Mouse (Mus musculus): ENCODE measurements around the gene Hsd17b14. TPM values are rescaled to one million over a fixed set of nuclear protein-coding genes. Genes with fewer than 3 reads are reported as not detected.
A peak's percentile ranks its signal among the peaks of the same experiment; 100 is the strongest.

The Hsd17b14 gene
- polyA plus RNA-seq, 1 experiment from 2014 or later = 0.66 TPM

DNA sequence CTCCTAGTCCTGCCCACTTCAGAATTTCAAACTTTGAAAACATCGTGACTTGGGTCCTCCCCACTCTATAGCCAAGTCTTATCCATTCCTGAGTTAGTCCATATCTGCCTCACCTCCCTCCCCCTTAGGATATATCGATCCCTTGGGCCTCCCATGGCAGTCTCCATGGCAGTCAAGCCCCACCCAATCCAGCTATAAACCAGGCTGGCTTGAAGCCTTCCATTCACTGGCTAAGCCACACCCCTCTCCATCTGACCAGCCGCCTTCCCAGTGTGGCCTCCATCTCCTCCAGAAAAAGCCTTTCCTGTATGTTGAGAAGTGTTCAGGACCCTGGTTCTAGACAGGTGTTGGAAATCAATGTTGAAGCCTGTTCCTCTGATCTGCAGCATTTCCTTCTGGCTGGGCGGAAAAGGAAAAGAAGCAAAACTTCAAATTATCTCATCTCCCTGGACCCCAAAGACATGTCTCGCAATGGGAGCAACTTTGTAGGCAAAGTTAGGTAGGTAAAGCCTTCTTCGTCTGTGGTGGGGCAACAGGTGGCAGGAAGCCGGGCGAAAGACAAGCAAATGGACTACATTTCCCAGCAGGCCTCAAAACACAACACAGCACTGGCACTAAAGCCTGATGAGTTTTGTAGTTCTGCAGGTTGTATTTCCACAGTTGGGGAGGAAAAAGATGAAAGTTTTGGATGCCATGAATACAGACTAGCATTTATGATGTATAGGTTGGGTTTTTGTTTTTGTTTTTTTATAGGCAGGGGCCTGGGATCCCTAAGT lies 35.2 kb upstream of the Hsd17b14 start:
- ATAC-seq (replicated peaks; ENCODE audit: extremely low read depth, insufficient read depth, low FRiP score) = no peak
- 75% methylated on average over 8 of the region's 8 CpGs for WGBS
- no peak overlapping the region for H3K27ac ChIP-seq (ENCODE audit: low read length)

DNA sequence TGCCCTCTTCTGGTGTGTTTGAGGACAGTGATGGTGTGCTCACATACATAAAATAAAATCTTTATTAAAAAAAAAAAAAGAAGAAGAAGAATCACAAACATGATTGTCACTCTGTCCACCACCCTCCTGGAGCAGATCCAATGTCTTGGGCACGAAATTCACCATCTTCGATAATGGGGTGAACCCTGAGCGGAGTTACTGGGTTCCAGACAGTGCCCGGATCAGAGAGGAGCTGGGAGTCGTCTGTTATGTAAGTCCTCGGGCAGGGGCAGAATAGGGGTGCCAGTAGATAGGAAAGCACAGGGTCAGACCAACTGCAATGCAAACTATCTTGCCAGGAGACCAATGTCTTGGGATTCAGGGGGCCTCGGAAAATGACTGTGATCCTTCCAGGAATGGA lies 34.1 kb upstream of the Hsd17b14 start:
- Histone ChIP-seq H3K27ac (ENCODE audit: low read length) (no peak overlapping the region), H3K4me2 (ENCODE audit: low read depth, low read length) (no peak overlapping the region), H3K27me3 (ENCODE audit: control insufficient read depth, insufficient read depth, low read length) (no peaks in the 10 kb centered on the region), H3K9me3 (replicated peaks; ENCODE audit: control insufficient read depth, low read length) (no peaks in the 10 kb centered on the region), H3K4me3 (ENCODE audit: low read length) (no peak overlapping the region), H3K9ac (ENCODE audit: low read length) (no peak overlapping the region), H3K4me1 (ENCODE audit: control insufficient read depth, insufficient read depth, low read length) (peaks cover 28% of the 10 kb centered on the region), H3K36me3 (ENCODE audit: control insufficient read depth, insufficient read depth) (no peaks in the 10 kb centered on the region)
- no peak for ATAC-seq (replicated peaks; ENCODE audit: extremely low read depth, insufficient read depth, low FRiP score)
- 93% methylated on average over 7 of the region's 7 CpGs for WGBS

More for the DNA sequence above, 35.2 kb upstream of the Hsd17b14 start:
- no peaks in the 10 kb centered on the region for H3K27me3 ChIP-seq (ENCODE audit: control insufficient read depth, insufficient read depth, low read length)
- H3K4me2 ChIP-seq (ENCODE audit: low read depth, low read length) = no peak overlapping the region
- H3K4me3 ChIP-seq (ENCODE audit: low read length) = no peak overlapping the region
- no peak overlapping the region for H3K9ac ChIP-seq (ENCODE audit: low read length)
- peaks cover 19% of the 10 kb centered on the region for H3K4me1 ChIP-seq (ENCODE audit: control insufficient read depth, insufficient read depth, low read length)
- no peaks in the 10 kb centered on the region for H3K9me3 ChIP-seq (replicated peaks; ENCODE audit: control insufficient read depth, low read length)
- H3K36me3 ChIP-seq (ENCODE audit: control insufficient read depth, insufficient read depth) = no peaks in the 10 kb centered on the region

DNA sequence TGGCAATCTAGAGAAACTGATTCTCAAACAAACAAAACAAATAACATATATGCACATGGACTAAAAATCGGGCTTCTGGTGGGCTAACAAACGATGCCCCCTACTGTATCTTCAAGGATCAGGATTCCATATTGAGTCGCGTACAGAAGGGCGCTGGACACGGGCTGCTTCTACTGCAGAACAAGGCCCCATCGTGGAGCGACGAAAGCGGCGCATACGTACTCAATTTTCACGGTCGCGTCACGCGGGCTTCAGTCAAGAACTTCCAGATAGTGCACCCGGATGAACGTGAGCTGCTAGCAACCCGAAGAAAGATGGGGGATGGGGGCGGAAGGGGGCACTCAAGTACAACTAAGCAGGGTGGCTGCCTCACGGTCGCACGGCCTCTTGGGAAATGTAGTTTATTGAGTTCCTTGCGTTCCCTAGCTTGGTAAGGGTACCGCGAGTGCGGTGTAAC lies 32.9 kb upstream of the Hsd17b14 start:
- Histone ChIP-seq H3K4me1 (ENCODE audit: control insufficient read depth, insufficient read depth, low read length) (peaks cover 28% of the 10 kb centered on the region), H3K27ac (ENCODE audit: low read length) (peak overlapping the region; percentile 87), H3K27me3 (ENCODE audit: control insufficient read depth, insufficient read depth, low read length) (no peaks in the 10 kb centered on the region), H3K9me3 (replicated peaks; ENCODE audit: control insufficient read depth, low read length) (no peaks in the 10 kb centered on the region), H3K9ac (ENCODE audit: low read length) (peak overlapping the region; percentile 76), H3K36me3 (ENCODE audit: control insufficient read depth, insufficient read depth) (no peaks in the 10 kb centered on the region), H3K4me3 (ENCODE audit: low read length) (peak overlapping the region; percentile 69), H3K4me2 (ENCODE audit: low read depth, low read length) (peak overlapping the region; percentile 66)
- peak; percentile 35 for ATAC-seq (replicated peaks; ENCODE audit: extremely low read depth, insufficient read depth, low FRiP score)
- under 1% methylated on average over 28 of the region's 28 CpGs for WGBS

DNA sequence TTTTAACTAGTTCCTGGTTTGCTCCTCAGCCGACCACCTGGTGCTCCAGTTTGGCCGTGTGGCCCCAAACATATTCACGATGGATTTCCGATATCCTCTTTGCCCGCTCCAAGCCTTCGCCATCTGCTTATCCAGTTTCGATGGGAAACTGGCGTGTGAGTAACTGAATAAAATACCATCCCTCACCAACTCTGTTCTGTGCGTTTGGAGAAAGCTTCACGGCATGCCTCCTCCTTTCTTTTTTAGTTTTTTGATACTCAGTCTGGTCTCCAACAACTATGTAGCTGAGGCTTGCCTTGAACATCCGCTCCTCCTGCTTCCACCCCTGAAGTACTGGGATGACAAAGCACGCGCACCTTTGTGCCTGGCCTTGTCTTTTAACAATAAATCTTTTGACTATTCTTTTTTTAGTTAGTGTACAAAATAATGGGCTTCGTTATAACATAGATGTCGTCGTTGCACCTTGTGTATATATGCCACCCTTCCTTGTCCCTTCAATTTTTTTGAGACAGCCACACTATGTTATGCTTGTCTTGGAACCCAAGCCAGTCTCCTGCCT lies 32.4 kb upstream of the Hsd17b14 start:
- H3K27ac ChIP-seq (ENCODE audit: low read length) = no peak overlapping the region
- H3K27me3 ChIP-seq (ENCODE audit: control insufficient read depth, insufficient read depth, low read length) = no peaks in the 10 kb centered on the region
- peak overlapping the region; percentile 66 for H3K4me2 ChIP-seq (ENCODE audit: low read depth, low read length)
- no peaks in the 10 kb centered on the region for H3K9me3 ChIP-seq (replicated peaks; ENCODE audit: control insufficient read depth, low read length)
- no peaks in the 10 kb centered on the region for H3K36me3 ChIP-seq (ENCODE audit: control insufficient read depth, insufficient read depth)
- peaks cover 28% of the 10 kb centered on the region for H3K4me1 ChIP-seq (ENCODE audit: control insufficient read depth, insufficient read depth, low read length)
- peak overlapping the region; percentile 69 for H3K4me3 ChIP-seq (ENCODE audit: low read length)
- no peak for ATAC-seq (replicated peaks; ENCODE audit: extremely low read depth, insufficient read depth, low FRiP score)
- WGBS = 52% methylated on average over 16 of the region's 16 CpGs
- peak overlapping the region; percentile 76 for H3K9ac ChIP-seq (ENCODE audit: low read length)

DNA sequence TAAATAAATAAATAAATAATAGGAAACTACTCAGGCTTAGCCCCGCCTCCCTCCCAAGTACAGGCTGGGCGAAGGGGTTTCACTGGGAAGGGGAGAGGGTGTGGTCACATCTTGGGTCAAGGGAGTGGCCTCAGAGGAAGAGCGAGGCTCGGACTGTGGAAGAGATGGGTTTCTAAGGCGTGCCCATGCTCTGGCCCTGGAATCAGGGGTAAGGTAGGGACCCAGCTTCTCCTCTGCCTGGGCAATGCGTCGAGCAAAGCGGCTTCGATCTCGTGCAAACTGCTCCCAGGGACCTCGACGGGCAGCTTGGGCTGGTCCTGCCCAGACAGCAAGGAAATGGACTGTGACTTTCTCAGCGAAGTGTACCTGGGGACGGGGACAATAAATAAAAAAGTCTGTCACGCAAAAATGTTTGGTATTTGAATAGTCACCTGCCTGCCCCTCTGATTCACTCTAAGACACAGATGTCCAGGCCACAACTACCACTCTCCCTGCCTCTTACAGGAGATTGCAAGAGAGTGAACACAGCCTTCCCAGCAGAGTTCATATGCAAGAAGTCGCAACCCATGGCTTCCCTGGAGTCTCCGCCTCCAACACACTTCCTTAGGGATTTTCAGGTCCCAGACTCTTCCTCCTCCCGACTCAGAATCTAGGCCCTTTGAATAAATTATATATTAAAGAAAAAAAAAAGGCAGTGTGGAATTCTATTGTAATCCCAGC lies 31.6 kb upstream of the Hsd17b14 start:
- no peak overlapping the region for H3K9ac ChIP-seq (ENCODE audit: low read length)
- H3K4me3 ChIP-seq (ENCODE audit: low read length) = peak overlapping the region; percentile 21
- peak overlapping the region; percentile 51 for H3K4me2 ChIP-seq (ENCODE audit: low read depth, low read length)
- no peaks in the 10 kb centered on the region for H3K9me3 ChIP-seq (replicated peaks; ENCODE audit: control insufficient read depth, low read length)
- no peaks in the 10 kb centered on the region for H3K27me3 ChIP-seq (ENCODE audit: control insufficient read depth, insufficient read depth, low read length)
- 66% methylated on average over 18 of the region's 18 CpGs for WGBS
- ATAC-seq (replicated peaks; ENCODE audit: extremely low read depth, insufficient read depth, low FRiP score) = no peak
- peaks cover 28% of the 10 kb centered on the region for H3K4me1 ChIP-seq (ENCODE audit: control insufficient read depth, insufficient read depth, low read length)
- H3K36me3 ChIP-seq (ENCODE audit: control insufficient read depth, insufficient read depth) = no peaks in the 10 kb centered on the region
- H3K27ac ChIP-seq (ENCODE audit: low read length) = no peak overlapping the region

DNA sequence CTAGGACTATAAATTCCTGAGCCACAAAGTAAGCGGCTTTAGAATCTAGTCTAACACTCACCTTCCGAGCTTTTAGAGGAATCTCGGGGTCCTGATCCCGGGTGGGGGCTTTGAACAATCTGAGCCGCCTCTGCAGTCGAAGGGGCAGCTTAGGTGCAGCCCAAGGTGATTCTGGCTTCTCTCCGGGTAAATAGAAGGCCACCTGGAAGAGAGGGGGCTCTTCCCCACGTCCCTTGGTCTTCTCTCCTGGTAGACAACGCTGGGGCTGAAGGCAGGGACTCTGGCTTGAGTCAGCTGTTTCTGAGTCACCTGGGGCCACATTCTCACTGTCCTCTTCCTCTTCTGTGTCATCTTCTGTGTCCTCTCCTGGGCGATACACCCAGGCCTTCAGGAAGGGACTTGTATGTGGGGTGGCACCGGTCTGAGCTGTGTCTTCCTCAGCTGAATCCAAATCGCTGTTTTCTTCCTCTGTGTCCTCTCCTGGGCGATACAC lies 31.0 kb upstream of the Hsd17b14 start:
- Histone ChIP-seq H3K4me2 (ENCODE audit: low read depth, low read length) (peak overlapping the region; percentile 51), H3K9ac (ENCODE audit: low read length) (peak overlapping the region; percentile 23; the same call in 1 of the 2 replicates), H3K4me3 (ENCODE audit: low read length) (peak overlapping the region; percentile 21), H3K9me3 (replicated peaks; ENCODE audit: control insufficient read depth, low read length) (no peaks in the 10 kb centered on the region), H3K36me3 (ENCODE audit: control insufficient read depth, insufficient read depth) (no peaks in the 10 kb centered on the region), H3K27me3 (ENCODE audit: control insufficient read depth, insufficient read depth, low read length) (no peaks in the 10 kb centered on the region), H3K4me1 (ENCODE audit: control insufficient read depth, insufficient read depth, low read length) (peaks cover 28% of the 10 kb centered on the region), H3K27ac (ENCODE audit: low read length) (no peak overlapping the region)
- WGBS = 80% methylated on average over 13 of the region's 13 CpGs
- ATAC-seq (replicated peaks; ENCODE audit: extremely low read depth, insufficient read depth, low FRiP score) = no peak

DNA sequence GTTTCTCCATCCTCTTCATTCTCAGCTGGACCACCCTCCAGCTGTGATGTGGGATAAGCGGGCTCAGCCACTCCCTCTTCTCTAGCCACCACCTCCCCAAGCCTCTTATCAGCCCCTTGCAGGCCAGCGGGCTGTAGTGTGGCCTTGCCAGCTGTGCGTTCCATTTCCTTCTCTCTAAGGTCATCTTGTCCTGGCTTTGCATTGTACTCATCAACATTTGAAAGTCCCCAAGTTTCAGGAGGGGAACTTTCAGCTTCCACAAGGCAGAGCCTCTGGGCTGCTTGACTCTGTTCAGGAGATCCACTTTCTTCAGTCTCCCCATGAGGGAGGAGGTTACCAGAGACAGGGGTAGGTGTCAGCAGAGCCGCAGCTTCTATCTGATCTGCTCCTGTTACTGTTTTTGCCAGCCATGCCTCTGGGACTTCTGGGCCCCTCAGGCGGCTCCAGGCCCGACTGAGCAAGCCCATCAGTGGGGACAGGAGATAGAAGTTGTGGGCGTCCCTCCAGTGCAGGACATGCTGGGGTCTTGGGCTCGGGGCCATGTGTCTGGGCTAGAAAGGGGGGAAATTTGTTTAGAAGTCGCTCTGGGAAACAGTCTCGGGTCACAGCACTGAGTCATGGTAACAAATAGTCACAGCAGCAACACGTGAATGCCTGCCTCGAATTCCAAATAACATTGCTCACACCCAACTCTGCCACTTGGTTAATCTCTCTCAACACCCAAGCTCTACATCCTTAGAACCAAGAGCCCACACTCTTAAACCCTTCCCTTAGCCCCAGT lies 29.7 kb upstream of the Hsd17b14 start:
- peaks cover 37% of the 10 kb centered on the region for H3K4me1 ChIP-seq (ENCODE audit: control insufficient read depth, insufficient read depth, low read length)
- H3K4me3 ChIP-seq (ENCODE audit: low read length) = peak overlapping the region; percentile 95
- no peaks in the 10 kb centered on the region for H3K9me3 ChIP-seq (replicated peaks; ENCODE audit: control insufficient read depth, low read length)
- no peaks in the 10 kb centered on the region for H3K27me3 ChIP-seq (ENCODE audit: control insufficient read depth, insufficient read depth, low read length)
- 0 out of 2 replicates have a peak, but pooled peaks have one; percentile 7 for ATAC-seq (replicated peaks; ENCODE audit: extremely low read depth, insufficient read depth, low FRiP score)
- WGBS = 11% methylated on average over 12 of the region's 12 CpGs
- peak overlapping the region; percentile 98 for H3K9ac ChIP-seq (ENCODE audit: low read length)
- no peaks in the 10 kb centered on the region for H3K36me3 ChIP-seq (ENCODE audit: control insufficient read depth, insufficient read depth)
- H3K4me2 ChIP-seq (ENCODE audit: low read depth, low read length) = peak overlapping the region; percentile 80
- H3K27ac ChIP-seq (ENCODE audit: low read length) = peak overlapping the region; percentile 99

DNA sequence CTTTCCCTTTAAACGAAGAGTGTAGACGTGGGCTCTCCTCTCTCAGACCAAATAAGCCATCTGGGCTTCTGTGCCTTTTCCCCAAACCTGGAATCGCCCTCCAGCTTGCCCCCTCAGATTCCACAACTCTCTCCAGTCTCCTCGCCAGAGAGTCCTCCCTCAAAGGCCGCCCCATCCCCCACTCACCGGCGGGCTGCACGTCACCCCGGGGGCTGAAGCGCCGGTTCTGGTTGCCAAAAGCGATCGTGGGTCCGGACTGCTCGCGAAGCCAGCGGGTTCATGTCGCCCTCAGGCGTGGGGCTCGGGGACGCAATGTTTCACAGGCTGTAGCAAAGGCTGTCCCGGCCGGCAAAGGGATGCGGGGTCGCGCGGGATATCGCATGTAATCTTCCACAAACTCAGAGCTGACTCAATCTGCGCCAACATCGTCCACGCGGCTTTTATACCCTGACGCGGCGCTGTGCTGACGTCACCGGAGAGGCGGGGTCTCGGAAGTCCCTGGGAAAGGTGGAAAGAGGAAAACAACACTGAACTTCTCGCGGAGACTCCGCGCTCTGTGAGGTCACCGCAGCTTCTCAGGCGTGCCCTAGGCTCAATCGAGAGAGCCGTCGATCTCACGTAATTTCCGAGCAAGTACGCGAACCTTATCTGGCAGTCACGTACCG lies 28.8 kb upstream of the Hsd17b14 start, which contains the start of the genes Ppp1r15a and Plekha4:
Gene Ppp1r15a (minus strand): TSS at position 460 of the 665 bp plus-strand sequence.
Gene Plekha4 (plus strand): TSS at position 522 of the 665 bp plus-strand sequence.
- no peaks in the 10 kb centered on the region for H3K9me3 ChIP-seq (replicated peaks; ENCODE audit: control insufficient read depth, low read length)
- peak; percentile 83 for ATAC-seq (replicated peaks; ENCODE audit: extremely low read depth, insufficient read depth, low FRiP score)
- WGBS = under 1% methylated on average over 54 of the region's 54 CpGs
- peak within 1 kb of the TSS; percentile 95 for H3K4me3 ChIP-seq (ENCODE audit: low read length)
- H3K27ac ChIP-seq (ENCODE audit: low read length) = peak within 1 kb of the TSS; percentile 99
- H3K9ac ChIP-seq (ENCODE audit: low read length) = peak within 1 kb of the TSS; percentile 98
- peak within 1 kb of the TSS; percentile 80 for H3K4me2 ChIP-seq (ENCODE audit: low read depth, low read length)
- H3K36me3 ChIP-seq (ENCODE audit: control insufficient read depth, insufficient read depth) = no peaks in the 10 kb centered on the region
- H3K4me1 ChIP-seq (ENCODE audit: control insufficient read depth, insufficient read depth, low read length) = peaks cover 44% of the 10 kb centered on the region
- no peaks in the 10 kb centered on the region for H3K27me3 ChIP-seq (ENCODE audit: control insufficient read depth, insufficient read depth, low read length)
